Mouse (Mus musculus): Measurements from ENCODE around the gene Ski. TPM values are rescaled to one million over a fixed set of nuclear protein-coding genes. Genes with fewer than 3 reads are reported as not detected.

Ski gene
- total RNA-seq, 4 experiments from 2014 or later: 44.5 to 53.3 (median 49.0) TPM

GRCm38 (mm10) chr4:155234371-155235310 is 12.2 kb upstream of the Ski start:
- no peak for DNase-seq (ENCODE audit: low spot score)

- peak; percentile 85 for DNase-seq (ENCODE audit: low spot score)
Measured at GRCm38 (mm10) chr4:155233878-155234277, 11.5 kb upstream of the Ski start.

GRCm38 (mm10) chr4:155228461-155228860 is 6.1 kb upstream of the Ski start:
- no peak for DNase-seq (ENCODE audit: low spot score)

GRCm38 (mm10) chr4:155227986-155228385 is 5.6 kb upstream of the Ski start:
- DNase-seq (ENCODE audit: low spot score): no peak

- no peak for DNase-seq (ENCODE audit: low spot score)
Measured at GRCm38 (mm10) chr4:155225918-155226317, 3.5 kb upstream of the Ski start.

- no peak for DNase-seq (ENCODE audit: low spot score)
Measured at GRCm38 (mm10) chr4:155223594-155224528, 1.5 kb upstream of the Ski start.

- DNase-seq (ENCODE audit: low spot score): peak; percentile 98
Measured at GRCm38 (mm10) chr4:155222841-155223593, 625 bp upstream of the Ski start.

- peak; percentile 64 for DNase-seq (ENCODE audit: low spot score)
Measured at GRCm38 (mm10) chr4:155221599-155222551, 517 bp downstream of the Ski start.

- DNase-seq (ENCODE audit: low spot score): no peak
Measured at GRCm38 (mm10) chr4:155221106-155221505, 1.3 kb downstream of the Ski start.

- no peak for DNase-seq (ENCODE audit: low spot score)
Measured at GRCm38 (mm10) chr4:155220213-155221100, 1.9 kb downstream of the Ski start.

GRCm38 (mm10) chr4:155219271-155220212 is 2.9 kb downstream of the Ski start:
- DNase-seq (ENCODE audit: low spot score): no peak

GRCm38 (mm10) chr4:155218104-155218732 is 4.2 kb downstream of the Ski start:
- DNase-seq (ENCODE audit: low spot score): no peak

GRCm38 (mm10) chr4:155217241-155218103 is 4.9 kb downstream of the Ski start:
- DNase-seq (ENCODE audit: low spot score): peak; percentile 45

GRCm38 (mm10) chr4:155215773-155216630 is 6.4 kb downstream of the Ski start:
- peak; percentile 79 for DNase-seq (ENCODE audit: low spot score)

- DNase-seq (ENCODE audit: low spot score): no peak
Measured at GRCm38 (mm10) chr4:155215203-155215602, 7.2 kb downstream of the Ski start.

GRCm38 (mm10) chr4:155214793-155215192 is 7.6 kb downstream of the Ski start:
- no peak for DNase-seq (ENCODE audit: low spot score)

All from heart, adult 8-10 months (tissue).